Mouse (Mus musculus) liver, embryonic 13.5 days (tissue): ENCODE measurements around the gene Aamdc. TPM values are rescaled to one million over a fixed set of nuclear protein-coding genes. Genes with fewer than 3 reads are reported as not detected.

Experiments
- ATAC-seq: fragments of 200-750 bp; cut with Nextera tagmentation; 2 replicates; pipeline ENCODE4 v1.8.0; 2017; ENCODE audit warnings: low read depth, mild to moderate bottlenecking, moderate number of reproducible peaks, moderate library complexity
- DNase-seq: peaks from one replicate; pipeline ENCODE4 v3.0.0; 2022
- H3K27ac ChIP-seq: fragments of 300-500 bp; sonication (generic); 2 replicates; pipeline ENCODE4 v1.5.1; 2015; ENCODE audit warnings: moderate library complexity, mild to moderate bottlenecking, inconsistent platforms
- H3K27me3 ChIP-seq: fragments of 300-500 bp; sonication (generic); 2 replicates; pipeline ENCODE4 v1.6.1; 2015; ENCODE audit warnings: mild to moderate bottlenecking, inconsistent platforms
- H3K36me3 ChIP-seq: fragments of 300-500 bp; sonication (generic); 2 replicates; pipeline ENCODE4 v1.6.1; 2015; ENCODE audit warnings: mild to moderate bottlenecking, inconsistent platforms
- H3K4me1 ChIP-seq: fragments of 300-500 bp; sonication (generic); replicated peaks from 2 replicates; pipeline ENCODE4 v1.6.1; 2015; ENCODE audit warnings: inconsistent platforms
- H3K4me2 ChIP-seq: fragments of 300-500 bp; sonication (generic); 2 replicates; pipeline ENCODE4 v1.6.1; 2015; ENCODE audit warnings: inconsistent platforms, mild to moderate bottlenecking, moderate library complexity
- H3K4me3 ChIP-seq: fragments of 300-500 bp; sonication (generic); replicated peaks from 2 replicates; pipeline ENCODE4 v1.5.1; 2015; ENCODE audit warnings: mild to moderate bottlenecking, inconsistent platforms
- H3K9ac ChIP-seq: fragments of 300-500 bp; sonication (generic); 2 replicates; pipeline ENCODE4 v1.6.1; 2015; ENCODE audit warnings: mild to moderate bottlenecking, inconsistent platforms
- H3K9me3 ChIP-seq: fragments of 300-500 bp; sonication (generic); replicated peaks from 2 replicates; pipeline ENCODE4 v1.6.1; 2016; ENCODE audit warnings: inconsistent platforms
- WGBS: fragments of 180-500 bp; shearing (Covaris S2); methylation state at CpG from one replicate; pipeline ENCODE4 v1.1.7; 2015; ENCODE audit not compliant: insufficient replicate concordance; 5-methylcytosine and 5-hydroxymethylcytosine counted together
- polyA plus RNA-seq: library from polyadenylated mRNA; unstranded; fragments of >200 nt; fragmentation: Nextera tagmentation; extraction: Ambion mirVana; gene quantifications from 2 replicates; pipeline ENCODE4 v1.2.1, GENCODE M21; 2015

The Aamdc gene
- polyA plus RNA-seq, 1 experiment from 2014 or later: 16.0 TPM

DNA sequence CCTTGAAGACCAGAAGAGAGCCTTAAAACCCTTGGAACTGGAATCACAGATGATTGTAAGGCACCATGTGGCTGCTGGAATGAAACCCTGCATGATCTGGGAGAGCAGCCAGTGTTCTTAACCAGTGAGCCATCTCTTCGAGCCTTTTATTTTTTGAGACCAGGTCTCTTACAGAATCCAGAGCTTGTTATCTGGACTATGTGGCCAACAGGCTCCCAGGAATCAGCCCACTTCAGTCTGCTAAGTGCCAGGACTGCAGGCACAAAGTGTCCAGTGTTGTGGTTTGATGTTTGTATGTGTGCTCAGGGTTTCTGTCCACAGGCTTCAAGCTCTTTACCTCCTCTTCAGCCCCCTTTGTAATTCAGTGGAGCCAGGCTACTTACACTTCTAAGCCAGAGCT is 64.5 kb downstream of the Aamdc start:
- Histone ChIP-seq H3K4me1 (no peaks in the 10 kb centered on the region), H3K27me3 (no peaks in the 10 kb centered on the region), H3K36me3 (peaks cover 71% of the 10 kb centered on the region)

DNA sequence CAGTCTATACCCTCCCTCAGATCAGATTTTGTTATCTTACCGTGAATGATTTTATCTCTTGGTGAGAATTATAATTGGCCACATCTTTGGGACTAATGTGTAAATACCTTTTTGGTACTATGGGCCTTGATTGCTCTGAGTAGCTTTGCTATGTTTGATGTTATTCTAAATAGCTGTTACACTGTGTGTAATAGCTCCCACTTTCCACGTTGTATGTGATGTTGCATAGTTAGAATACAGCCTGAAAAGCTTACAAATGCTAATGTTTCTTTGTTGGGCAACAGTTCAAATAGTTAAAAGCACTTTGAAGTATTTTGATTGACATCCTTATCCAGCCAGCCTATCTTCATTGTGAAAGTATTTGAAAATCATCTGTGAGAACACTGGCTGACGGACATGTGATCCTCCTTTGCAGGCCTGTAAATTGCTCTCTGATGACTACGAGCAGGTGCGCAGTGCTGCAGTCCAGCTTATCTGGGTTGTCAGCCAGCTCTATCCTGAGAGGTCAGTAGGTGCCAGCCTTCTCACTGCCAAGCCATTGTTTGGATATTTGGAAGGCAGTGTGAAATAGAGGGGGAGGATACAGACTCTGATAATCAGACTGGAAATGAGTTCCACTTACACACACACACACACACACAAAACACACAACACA is 78.6 kb downstream of the Aamdc start:
- Histone ChIP-seq H3K4me2 (no peak overlapping the region), H3K27me3 (no peaks in the 10 kb centered on the region), H3K27ac (no peak overlapping the region), H3K36me3 (peaks cover 32% of the 10 kb centered on the region), H3K9me3 (no peaks in the 10 kb centered on the region), H3K9ac (no peak overlapping the region), H3K4me1 (no peaks in the 10 kb centered on the region), H3K4me3 (no peak overlapping the region)
- WGBS: 81% methylated on average over 5 of the region's 5 CpGs
- ATAC-seq: no peak
- no peak for DNase-seq

More for the DNA sequence above, 64.5 kb downstream of the Aamdc start:
- Histone ChIP-seq H3K9me3 (no peaks in the 10 kb centered on the region), H3K4me3 (no peak overlapping the region), H3K9ac (no peak overlapping the region), H3K27ac (no peak overlapping the region), H3K4me2 (no peak overlapping the region)
- 73% methylated on average over 1 of the region's 1 CpGs for WGBS
- ATAC-seq: no peak
- no peak for DNase-seq

Other genes with a start within 250 kb of the Aamdc start
- 0.07 and 0.14 TPM in 2 replicates for gene Usp35, start 247.5 kb downstream of the Aamdc start, polyA plus RNA-seq
- gene Kctd21, start 247.2 kb downstream of the Aamdc start, polyA plus RNA-seq: 0.92 and 1.0 TPM in 2 replicates
- 41.3 and 45.9 TPM in 2 replicates for gene Alg8, start 207.9 kb downstream of the Aamdc start, polyA plus RNA-seq
- 221 and 241 TPM in 2 replicates for gene Ndufc2, start 179.5 kb downstream of the Aamdc start, polyA plus RNA-seq
- gene Thrsp, start 161.8 kb downstream of the Aamdc start, polyA plus RNA-seq: 0.12 TPM in 1 of 2 replicates, not detected in the other
- gene Kctd14, start 128.2 kb downstream of the Aamdc start, polyA plus RNA-seq: 10.6 and 10.7 TPM in 2 replicates
- 22.0 and 24.7 TPM in 2 replicates for gene Ints4, start 98.5 kb downstream of the Aamdc start, polyA plus RNA-seq
- gene Rsf1, start 392 bp upstream of the Aamdc start, polyA plus RNA-seq: 7.4 and 9.0 TPM in 2 replicates
- gene Clns1a, start 117.1 kb upstream of the Aamdc start, polyA plus RNA-seq: 104 and 110 TPM in 2 replicates
- 15.6 and 15.9 TPM in 2 replicates for gene Aqp11, start 158.8 kb upstream of the Aamdc start, polyA plus RNA-seq
- 6.7 and 8.8 TPM in 2 replicates for gene Pak1, start 209.0 kb upstream of the Aamdc start, polyA plus RNA-seq